Mouse (Mus musculus) left cerebral cortex, adult 18-20 months (tissue): ENCODE data around the gene Klf13. TPM values are rescaled to one million over a fixed set of nuclear protein-coding genes. Genes with fewer than 3 reads are reported as not detected.
A peak's percentile ranks its signal among the peaks of the same experiment; 100 is the strongest.

ENCODE experiments used
- DNase-seq, 2 experiments: peaks; one replicate each; pipeline ENCODE4 v3.0.0; 2021 to 2022; ENCODE audit warnings: low spot score in 2 of 2, mixed read lengths in 1 of 2
- total RNA-seq, 2 experiments: library from RNA; stranded (reverse); gene quantifications; 2 replicates each; pipeline ENCODE4 v1.2.3; 2021

The Klf13 gene
- total RNA-seq, 2 experiments from 2014 or later: 145 to 159 TPM

DNA sequence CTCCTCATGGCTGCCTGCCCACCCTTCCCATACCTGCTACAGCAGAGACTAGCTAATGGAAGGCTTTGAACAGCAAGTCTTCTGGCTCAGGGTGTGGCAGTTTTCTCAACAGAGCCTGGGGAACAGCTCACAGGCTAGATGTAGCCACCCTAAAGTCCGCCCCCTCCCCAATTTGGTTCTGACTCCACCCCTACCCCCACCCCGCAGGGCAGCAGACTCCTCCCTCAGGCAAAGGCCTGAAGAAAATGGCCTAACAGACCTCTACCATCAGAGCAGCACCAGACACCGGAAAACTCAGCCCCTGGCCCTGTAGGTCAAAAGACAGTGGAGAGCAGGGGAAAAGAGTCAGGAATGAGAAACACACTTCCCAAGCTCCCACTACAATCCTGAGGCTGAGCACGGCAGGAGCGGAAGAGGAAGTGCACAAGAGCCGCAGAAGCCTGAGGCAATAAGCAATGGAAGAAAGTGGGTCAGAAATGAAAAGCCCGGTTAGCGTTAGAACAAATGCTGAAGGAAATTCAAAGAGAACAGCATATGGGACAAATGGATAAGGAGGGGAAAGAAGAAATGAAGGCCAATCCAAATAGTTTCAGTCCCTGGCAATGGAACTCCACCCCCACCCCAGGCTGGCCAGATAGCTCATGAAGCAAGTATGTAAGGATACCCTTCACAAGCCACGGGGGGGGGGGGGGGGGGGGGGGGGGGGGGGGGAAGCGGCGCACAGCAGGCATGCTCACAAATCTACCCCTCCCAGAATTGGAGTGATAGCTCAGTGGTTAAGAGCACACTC, 30.0 kb downstream of the Klf13 start:
- DNase-seq: no peak

DNA sequence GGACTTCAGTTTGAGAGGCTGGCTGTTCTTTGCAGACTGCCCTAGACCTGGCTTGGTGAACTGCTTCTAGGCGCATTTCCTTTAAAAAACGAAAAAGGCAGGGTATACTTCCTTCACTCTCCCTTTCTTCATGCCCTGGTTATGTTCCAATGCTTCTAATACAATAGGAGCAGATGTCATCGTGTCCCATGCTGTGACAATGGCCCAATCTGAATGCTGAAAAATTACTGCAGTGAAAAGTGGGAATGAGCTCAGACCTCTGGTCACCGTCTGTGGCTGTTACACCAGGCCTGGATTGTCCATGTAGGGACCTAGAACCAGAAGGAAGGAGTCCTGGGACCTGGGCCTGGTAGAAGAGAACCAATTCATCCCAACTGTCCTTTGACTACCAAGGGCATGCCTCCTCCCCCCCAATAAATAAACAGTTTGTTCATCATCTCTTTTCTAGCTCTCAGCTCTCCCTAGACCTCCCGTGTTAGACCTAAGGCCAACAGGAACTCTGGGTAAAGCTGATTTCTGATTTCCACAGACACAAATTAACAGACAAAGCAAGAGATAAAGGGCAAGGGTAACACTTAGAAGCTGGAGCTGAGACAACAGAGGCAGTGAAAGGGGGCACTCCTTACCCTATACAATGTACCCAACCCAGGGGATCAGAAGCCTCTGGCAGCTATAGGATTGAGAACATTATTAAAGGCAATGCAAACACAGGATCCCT, 30.8 kb downstream of the Klf13 start:
- DNase-seq: no peak

DNA sequence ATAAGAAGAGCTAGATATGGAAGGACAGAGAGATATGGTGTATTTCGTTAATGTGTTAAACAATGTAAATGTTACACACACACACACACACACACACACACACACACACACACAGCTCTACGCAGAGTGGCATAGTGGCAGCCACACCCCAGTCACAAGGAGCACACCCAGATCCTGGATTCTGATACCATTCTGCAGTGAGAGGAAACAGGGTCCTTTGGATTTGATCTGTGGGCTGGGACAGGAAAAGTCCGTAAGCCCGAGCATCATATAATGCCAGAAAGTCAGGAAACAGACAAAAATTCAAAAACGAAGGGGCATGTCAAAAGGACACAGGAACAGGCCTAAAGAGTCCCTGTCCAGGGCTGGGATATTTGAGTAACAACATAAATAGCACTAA, 33.1 kb downstream of the Klf13 start:
- no peak for DNase-seq

DNA sequence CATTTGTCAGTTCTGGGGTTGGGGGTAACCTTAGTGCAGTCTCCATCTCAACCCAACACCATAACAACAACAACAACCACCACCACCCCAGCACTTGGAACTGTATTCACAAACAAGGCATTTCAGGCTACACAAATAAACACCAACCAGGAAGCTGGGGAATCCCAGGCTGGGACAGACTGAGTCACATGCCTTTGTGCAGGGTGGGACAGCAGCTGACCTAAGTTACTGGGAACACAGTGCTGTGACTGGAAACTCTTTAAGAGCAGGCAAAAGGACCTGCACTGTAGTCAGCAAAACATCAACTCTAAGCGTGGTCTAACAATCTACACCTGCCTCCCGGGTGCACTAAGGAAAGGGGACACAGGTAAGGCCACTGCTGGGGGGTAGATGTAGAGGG, 33.5 kb downstream of the Klf13 start:
- no peak for DNase-seq

DNA sequence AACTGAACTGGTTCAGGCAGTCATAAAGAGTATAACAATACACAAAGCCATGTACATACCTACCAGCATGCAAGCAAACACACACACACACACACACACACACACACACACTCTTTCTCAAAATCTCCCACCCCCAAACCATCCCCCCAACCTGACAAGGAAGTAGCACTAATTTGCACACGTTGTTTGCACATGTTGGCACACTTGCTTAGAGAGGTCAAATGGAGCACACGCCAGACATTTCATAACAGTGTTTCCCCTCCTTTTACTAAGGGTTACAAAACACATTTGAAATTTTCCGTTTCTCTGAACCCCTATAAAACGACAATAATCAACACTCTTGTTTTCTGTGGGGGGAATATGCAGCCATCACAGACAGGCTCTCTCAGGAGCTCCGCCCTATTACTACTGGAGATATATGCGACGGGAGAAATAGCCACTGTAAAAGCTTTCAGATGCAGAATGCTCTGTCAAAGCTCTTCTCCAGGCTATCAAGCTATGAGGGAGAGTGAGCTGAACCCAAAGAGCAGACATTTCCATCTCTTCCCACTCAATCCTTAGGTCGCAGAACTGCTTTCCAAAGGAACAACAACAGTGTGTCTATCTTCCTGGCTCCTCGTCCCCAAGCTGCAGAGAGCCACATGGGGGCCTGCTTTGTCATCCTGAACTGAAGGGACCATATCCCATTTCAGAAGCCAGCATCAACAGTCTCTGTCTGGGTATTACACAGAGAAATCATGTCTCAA, 34.9 kb downstream of the Klf13 start:
- no peak for DNase-seq

DNA sequence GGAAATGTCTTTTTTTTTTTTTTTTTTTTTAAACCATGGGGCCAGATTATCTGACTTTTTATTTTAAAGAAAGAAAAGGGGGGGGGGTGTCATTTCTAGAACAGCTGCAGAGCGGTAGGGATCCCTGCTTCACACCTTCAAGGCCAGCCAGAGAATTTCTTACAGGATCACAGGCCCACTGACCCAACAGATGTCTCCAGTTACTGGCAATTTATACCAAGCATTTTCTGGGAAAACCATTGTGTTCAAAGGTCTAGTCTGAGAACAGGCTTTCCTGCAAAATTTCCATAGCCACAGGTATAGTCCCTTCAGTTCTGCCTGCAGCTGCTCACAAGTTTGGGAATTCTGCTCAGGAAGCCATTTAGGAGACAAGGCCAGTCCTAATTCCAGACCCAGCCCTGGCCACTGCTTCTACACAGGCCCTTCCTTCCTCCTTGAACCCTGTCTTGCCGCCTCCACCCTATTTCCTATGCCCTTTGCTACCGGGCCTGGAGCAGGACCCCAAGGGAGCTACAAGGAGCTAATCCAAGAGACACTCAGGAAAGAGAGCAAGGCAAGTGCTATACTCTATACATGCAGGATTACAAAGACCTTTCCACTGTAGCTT, 36.0 kb downstream of the Klf13 start:
- no peak for DNase-seq

DNA sequence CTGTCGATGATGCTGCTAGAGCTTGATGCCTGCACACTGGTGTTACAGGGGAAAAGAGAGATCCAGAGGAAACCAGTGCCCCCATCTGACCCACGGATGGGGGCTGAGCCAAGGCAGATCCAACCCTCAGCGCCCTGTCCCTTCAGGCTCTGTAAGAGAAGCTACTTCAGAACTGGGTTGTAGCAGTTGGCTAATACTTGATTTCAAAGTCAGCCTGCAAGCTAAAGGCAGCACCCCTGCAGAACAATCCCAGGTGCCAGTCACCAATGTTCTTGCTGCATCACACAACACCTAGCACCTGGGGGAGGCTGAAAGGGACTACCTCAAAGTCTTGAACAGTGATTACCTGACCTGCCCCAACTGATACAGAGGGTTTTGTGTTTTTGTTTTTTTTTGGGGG, 36.8 kb downstream of the Klf13 start:
- DNase-seq: no peak

DNA sequence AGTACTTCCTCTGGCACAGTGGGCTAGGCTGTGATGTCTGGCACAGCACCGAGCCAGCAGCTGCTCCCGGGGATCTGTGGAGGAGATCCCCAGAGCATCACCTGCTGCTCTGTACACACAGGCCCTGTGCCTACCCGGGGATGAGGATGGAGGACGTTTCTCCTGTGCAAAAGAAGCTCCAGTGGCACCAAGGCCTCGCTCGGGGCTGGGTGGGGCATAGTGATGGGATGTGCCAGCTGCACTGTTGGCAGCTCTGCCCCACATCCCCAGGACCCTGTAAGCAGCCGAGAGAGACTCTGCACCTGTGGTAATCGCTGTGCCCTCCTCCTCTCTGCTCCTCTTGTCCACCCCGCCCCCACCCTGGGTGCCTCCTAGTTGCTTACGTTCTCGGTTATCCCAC, 37.4 kb downstream of the Klf13 start:
- peak; percentile 41 to 51 for DNase-seq

DNA sequence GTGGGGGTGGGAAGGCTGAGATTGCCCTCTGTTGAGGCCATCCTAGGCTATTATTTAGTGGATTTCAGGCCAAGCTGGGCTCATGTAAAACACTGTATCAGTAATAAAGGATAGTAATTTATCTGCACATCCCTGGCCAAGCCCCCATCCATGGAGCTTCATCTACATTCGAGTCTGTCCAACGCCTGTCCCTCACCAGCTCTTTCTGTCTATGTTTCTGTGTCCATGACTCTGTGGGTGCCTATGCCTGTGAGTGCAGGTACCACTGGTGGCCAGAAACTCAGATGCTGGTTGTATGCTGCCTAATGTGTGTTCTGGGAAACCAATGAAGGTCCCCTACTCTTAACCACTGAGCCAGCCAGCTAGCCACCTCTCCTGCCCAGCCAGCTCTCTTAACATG, 38.3 kb downstream of the Klf13 start:
- no peak for DNase-seq

DNA sequence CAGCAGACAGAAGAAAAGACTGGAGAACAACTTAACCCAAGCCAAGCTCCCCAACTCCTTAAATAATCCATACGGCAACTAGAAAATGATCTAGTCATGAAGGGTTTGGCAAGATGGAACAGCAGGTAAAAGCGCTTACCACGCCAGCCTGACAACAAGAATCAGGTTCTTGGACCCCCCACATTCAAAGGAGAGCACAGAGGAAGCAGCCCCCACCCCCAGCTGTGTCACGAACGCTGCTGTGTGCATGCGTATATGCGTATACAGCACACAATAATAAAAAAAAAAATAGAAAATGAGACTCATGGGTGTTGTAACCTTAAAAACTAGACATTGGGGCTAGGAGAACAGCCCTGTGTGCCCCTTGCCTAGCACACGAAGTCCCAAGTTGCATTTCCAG, 38.8 kb downstream of the Klf13 start:
- DNase-seq: no peak

DNA sequence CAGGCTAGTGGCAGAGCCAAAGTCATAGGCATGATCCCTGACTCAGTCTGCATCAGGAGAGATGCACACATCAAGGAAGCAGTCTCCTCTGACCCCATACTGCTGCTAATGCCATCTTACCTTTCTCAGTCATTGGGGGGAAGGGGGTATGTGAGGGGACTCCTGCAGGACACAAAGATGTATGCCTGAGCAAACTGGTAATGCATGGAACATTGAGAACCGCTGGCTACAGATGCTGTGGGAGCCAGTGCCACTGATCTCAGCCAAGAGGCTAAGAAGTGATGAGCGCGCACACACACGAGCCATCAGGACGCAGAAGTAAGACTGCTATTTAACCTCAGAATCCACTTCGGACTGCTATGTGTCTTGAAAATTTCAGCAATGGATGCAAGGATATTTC, 40.5 kb downstream of the Klf13 start:
- DNase-seq: no peak

DNA sequence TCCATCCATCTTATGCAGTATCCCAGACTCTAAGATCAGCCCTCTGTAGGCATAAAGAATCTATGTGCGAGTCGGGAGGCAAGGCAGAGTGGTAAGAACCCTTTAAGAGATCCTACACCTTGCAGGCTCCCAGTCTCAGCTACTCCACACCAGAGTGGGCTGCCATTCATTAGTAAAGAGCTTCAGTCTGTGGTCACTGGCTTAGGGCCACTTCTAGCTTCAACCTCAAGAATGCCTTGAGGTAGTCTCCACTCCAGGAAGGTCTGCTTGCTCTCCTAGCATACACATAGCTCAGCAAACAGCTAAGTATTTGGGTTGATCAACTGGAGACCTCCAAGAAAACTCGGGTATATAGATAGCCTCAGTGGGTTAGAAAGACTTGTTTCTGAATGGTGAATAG, 41.1 kb downstream of the Klf13 start:
- DNase-seq: no peak

DNA sequence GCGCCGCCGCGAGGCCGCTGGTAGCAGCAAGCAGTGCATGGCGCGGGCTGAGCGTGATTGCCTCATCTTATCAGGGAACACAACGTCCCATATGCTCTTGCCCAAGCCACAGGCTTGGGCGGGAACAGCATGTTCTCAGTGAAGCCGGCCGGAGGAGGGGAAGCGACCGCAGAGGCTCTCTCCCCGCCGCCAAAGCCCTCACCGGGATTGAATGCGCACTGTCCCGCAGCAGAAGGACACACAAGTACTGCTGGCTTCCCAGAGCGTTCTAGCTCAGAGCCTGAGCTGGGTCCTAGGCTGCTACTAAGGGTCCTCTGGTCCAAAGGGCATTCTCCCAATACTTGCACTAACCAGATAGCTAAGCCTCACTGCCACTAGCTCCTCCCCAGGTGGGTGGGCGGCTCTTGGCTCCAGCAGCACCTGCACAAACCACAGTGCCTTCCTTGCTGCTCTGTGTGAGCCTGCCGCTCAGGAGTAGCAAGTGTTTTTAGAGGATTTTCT, 41.7 kb downstream of the Klf13 start:
- DNase-seq: peak; percentile 92 to 94

DNA sequence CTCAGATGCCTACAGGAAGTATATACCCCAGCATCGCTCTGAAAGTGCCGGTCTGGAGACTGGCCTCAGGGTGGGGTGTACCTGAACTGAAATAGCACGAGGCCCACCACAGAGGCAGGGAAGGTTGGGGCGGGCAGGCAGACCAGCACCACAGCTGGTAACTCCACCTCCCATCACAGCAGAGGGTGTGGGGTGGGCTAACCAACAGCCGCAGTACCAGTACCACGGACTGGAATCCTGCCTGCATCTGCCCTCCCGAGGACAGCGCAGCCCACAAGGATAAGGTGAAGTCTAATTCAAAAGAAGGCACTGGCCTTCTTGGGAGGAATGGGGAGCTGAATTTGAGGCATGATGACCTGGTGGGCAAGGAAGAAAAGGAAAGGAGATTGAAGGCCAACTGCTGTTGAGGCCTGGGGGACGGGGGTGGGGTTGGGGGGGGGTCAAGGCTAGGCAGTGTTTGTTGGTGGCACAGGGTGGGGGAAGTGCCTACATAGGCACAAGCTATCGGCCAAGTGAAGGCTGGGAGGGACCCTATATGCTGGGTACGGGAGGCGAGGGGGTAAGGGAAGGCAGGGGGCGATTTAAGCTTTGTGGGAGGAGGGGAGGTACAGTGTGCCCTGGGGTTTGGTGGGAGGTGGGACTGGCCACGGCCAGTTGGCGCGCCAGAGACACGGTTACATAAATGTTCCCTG, 42.3 kb downstream of the Klf13 start:
- peak in 1 of 2 experiments; percentile 25 for DNase-seq

DNA sequence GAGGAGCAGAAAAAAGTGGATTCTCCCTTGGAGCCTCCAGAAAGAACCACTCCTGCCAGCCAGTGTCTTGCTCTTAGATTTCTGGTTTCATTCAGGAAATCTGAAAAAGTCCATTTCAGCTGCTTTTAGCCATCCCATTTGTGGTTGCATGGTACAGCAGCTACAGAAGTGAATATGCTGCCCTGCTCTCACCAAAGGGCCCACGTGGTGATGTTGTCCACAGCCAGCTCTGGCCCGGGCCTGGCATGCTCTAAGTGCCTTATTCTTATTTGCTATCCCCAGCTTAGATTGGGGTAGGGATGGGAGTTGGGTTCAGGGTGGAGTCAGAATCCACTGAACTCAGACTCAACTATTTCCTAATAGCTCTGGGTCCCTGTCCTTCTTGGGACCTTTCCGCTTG, 43.5 kb downstream of the Klf13 start:
- DNase-seq: no peak

DNA sequence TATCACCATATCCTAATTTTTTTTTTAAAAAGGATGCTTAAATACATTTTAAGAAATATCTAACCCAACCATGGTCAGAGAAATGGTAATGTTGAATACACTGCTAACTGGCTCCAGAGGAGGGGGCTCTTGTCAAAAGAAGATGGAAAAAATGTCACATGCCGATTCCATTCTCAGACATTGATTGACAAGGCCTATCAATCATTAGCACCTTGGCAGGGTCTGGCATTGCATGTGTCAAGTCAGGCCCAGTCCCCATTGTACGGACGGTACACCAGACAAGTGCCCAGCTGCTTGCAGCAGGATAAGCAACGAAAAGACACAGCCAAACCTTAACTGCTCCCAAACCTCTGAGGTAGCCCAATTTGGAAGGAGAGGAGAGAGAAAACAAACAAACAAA, 44.1 kb downstream of the Klf13 start:
- DNase-seq: no peak

DNA sequence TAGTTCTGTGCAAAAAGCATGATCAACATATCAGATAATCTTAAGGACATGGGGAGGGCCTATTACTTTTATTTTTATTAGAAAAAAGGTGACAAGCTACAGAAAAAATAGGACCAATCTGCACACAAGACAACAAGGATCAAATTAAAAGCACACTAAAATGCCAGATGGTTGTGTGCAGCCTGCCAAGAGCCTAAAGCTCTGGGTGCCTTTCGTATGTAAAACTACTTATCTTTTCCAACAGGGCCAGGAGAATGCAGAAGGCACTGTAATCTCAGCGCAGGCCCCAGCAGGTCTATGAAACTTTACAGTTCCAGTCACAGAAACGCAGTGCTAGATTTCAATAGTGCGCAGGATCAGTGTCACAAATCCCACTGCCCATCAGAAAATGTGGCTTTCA, 45.0 kb downstream of the Klf13 start:
- DNase-seq: no peak

DNA sequence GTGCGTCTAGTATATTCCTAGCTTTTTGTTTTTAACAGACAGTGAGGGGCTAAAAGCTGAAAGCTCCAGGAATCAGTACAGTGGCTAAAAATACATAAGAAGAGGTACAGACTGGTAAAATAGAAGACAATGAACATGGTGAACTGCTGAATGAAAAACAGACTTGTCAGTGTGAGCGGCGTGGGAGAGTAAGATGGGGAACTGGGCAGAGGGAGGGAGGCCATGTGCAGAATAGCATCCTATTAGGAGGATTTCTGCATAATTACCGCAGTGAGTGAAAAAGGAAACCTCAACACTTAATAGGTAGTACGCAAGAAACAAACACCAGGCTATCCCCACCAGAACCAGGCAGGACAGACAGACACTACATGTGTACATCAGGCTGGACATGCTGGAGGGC, 45.5 kb downstream of the Klf13 start:
- peak in 1 of 2 experiments; percentile 41 for DNase-seq

DNA sequence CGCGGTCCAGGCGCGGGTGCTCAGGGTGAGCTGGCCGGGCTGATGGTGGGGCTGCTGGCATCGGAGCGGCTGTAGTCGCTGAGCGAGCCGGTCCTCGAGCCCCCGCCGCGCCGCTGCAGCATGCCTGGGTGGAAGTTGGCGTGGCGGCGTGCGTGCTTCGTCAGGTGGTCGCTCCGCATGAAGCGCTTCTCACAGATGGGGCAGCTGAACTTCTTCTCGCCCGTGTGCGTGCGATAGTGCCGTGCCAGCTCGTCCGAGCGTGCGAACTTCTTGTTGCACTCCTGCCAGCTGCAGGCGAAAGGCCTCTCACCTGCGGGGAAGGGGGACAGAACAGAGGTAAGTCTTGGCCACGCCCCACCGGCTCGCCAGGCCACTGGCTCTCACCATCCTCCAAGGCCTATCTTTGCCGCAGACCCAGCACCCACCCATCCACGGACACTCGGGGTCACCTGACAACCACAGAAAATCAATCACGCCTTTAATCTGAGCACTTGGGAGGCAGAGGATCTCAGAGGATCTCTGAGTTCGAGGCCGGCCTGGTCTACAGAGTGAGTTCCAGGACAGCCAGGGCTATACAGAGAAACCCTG, 47.1 kb downstream of the Klf13 start:
- DNase-seq: no peak
